Comparison of ENCODE assay signal across 35 mouse cellular contexts in the genomic region with DNA sequence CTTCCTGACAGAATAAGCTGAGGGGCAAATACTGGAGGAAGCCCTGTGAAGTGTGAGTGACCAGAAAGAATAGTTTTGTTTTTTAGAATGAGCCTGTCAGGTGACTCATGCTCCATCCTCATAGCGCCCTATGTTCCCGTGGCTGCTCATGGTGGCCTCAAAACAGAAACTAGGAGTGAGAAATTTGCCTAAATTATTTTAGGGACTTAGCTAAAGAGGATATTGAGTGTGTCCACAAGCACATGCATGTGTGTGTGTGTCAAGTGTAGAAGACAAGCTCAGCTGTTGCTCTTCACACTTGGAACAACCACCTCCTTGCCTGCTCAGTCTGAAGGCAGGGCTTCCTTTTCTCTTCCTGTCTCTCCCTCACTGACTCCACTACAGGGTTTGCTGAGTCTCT.
"Had no signal": no experiment of that assay in that cellular context is flagged by ENCODE, and none has a peak within 500 bp of the region (broad histone marks: within the 10 kb centered on the region; RNA-seq: fewer than 3 reads in every experiment).

No protein-coding gene starts in this region.

- H3K9ac ChIP-seq: heart, embryonic 12.5 days; heart, embryonic 13.5 days; heart, embryonic 15.5 days; hindbrain, embryonic 12.5 days; hindbrain, embryonic 13.5 days; hindbrain, embryonic 14.5 days; hindbrain, embryonic 15.5 days; intestine, embryonic 15.5 days; kidney, embryonic 15.5 days had no signal

- H3K4me3 ChIP-seq: heart, embryonic 10.5 days; heart, embryonic 12.5 days; heart, embryonic 13.5 days; heart, embryonic 15.5 days; hindbrain, embryonic 10.5 days; hindbrain, embryonic 12.5 days; hindbrain, embryonic 13.5 days; hindbrain, embryonic 15.5 days; intestine, embryonic 15.5 days; kidney, embryonic 15.5 days; layer of hippocampus, adult 2 months had no signal

- H3K27me3 ChIP-seq: heart, embryonic 12.5 days; heart, embryonic 13.5 days; heart, embryonic 15.5 days; hindbrain, embryonic 12.5 days; hindbrain, embryonic 13.5 days; hindbrain, embryonic 15.5 days; intestine, embryonic 15.5 days; kidney, embryonic 15.5 days had no signal

- ATAC-seq: hindbrain, embryonic 16.5 days; hindbrain, postnatal 0 days; inflammation-experienced regulatory T-cells, adult 6 months; intestine, embryonic 15.5 days; intestine, embryonic 16.5 days; intestine, postnatal 0 days had no signal

- H3K4me1 ChIP-seq: heart, embryonic 15.5 days; hindbrain, embryonic 12.5 days; hindbrain, embryonic 13.5 days; hindbrain, embryonic 15.5 days had no signal

- H3K27ac ChIP-seq: heart, embryonic 10.5 days; heart, embryonic 13.5 days; heart, embryonic 15.5 days; hindbrain, embryonic 10.5 days; hindbrain, embryonic 12.5 days; hindbrain, embryonic 13.5 days; hindbrain, embryonic 14.5 days; hindbrain, embryonic 15.5 days; hindbrain, postnatal 0 days; intestine, embryonic 15.5 days; kidney, embryonic 15.5 days; kidney, postnatal 0 days; layer of hippocampus, adult 2 months had no signal

- H3K36me3 ChIP-seq: heart, embryonic 10.5 days; heart, embryonic 12.5 days; heart, embryonic 15.5 days; intestine, embryonic 15.5 days; kidney, embryonic 15.5 days had no signal

- H3K4me2 ChIP-seq: heart, embryonic 11.5 days; heart, embryonic 12.5 days; heart, embryonic 13.5 days; heart, embryonic 15.5 days; hindbrain, embryonic 12.5 days; hindbrain, embryonic 13.5 days; hindbrain, embryonic 14.5 days; hindbrain, embryonic 15.5 days; intestine, embryonic 15.5 days; kidney, embryonic 15.5 days had no signal

- H3K9me3 ChIP-seq: heart, embryonic 10.5 days; heart, embryonic 12.5 days; heart, embryonic 13.5 days; heart, embryonic 15.5 days; hindbrain, embryonic 10.5 days; hindbrain, embryonic 12.5 days; hindbrain, embryonic 13.5 days; hindbrain, embryonic 15.5 days; intestine, embryonic 15.5 days; kidney, embryonic 15.5 days had no signal

- DNase-seq: heart, postnatal 10 days; heart, postnatal 14 days; heart, postnatal 36 days; heart, postnatal 4 days; kidney, adult 11 months; kidney, adult 18-20 months; kidney, adult 2 months; kidney, adult 8-10 months; kidney, adult 9 months; kidney, postnatal 10 days; kidney, postnatal 14 days; kidney, postnatal 25 days; kidney, postnatal 36 days; kidney, postnatal 4 days; layer of hippocampus, adult 9-11 months; layer of hippocampus, postnatal 36 days had no signal
